Mouse (Mus musculus) neutrophil, adult 5-6 weeks (primary cell): ENCODE results near the gene Adad2. TPM values are rescaled to one million over a fixed set of nuclear protein-coding genes. Genes with fewer than 3 reads are reported as not detected.

Experiments
- total RNA-seq: library from RNA; stranded (forward); fragments of 200-1000 nt; gene quantifications from 2 replicates; pipeline ENCODE4 v1.2.3, GENCODE M21; 2017

Adad2 gene
- total RNA-seq, 1 experiment from 2014 or later = not detected

Other genes starting within 250 kb of the Adad2 start
- 10.9 and 11.8 TPM in 2 replicates for gene Mlycd, start 217.9 kb upstream of the Adad2 start, total RNA-seq
- 33.6 and 37.2 TPM in 2 replicates for gene Osgin1, start 178.6 kb upstream of the Adad2 start, total RNA-seq
- gene Necab2, start 166.0 kb upstream of the Adad2 start, total RNA-seq = not detected in 2 replicates
- not detected in 2 replicates for gene Slc38a8, start 111.0 kb upstream of the Adad2 start, total RNA-seq
- gene Mbtps1, start 54.0 kb upstream of the Adad2 start, total RNA-seq = 61.6 and 76.2 TPM in 2 replicates
- gene Hsdl1, start 37.6 kb upstream of the Adad2 start, total RNA-seq = 59.0 and 60.7 TPM in 2 replicates
- gene Dnaaf1, start 37.5 kb upstream of the Adad2 start, total RNA-seq = not detected in 2 replicates
- 7.1 and 9.9 TPM in 2 replicates for gene Taf1c, start 7.5 kb upstream of the Adad2 start, total RNA-seq
- gene Kcng4, start 22.9 kb downstream of the Adad2 start, total RNA-seq = not detected in 2 replicates
- gene Wfdc1, start 53.6 kb downstream of the Adad2 start, total RNA-seq = not detected in 2 replicates
- gene Atp2c2, start 87.3 kb downstream of the Adad2 start, total RNA-seq = not detected in 2 replicates
- 4.1 and 4.2 TPM in 2 replicates for gene Tldc1, start 165.7 kb downstream of the Adad2 start, total RNA-seq
- gene Cotl1, start 227.8 kb downstream of the Adad2 start, total RNA-seq = 348 and 428 TPM in 2 replicates
- 10.0 and 14.7 TPM in 2 replicates for gene Klhl36, start 249.5 kb downstream of the Adad2 start, total RNA-seq